Mouse (Mus musculus) kidney, postnatal 25 days (tissue): Measurements from ENCODE around the gene Stk24.
"Not testable (repeated sequence)": the region's sequence is repeated elsewhere in the genome, so short reads cannot be mapped to it uniquely, and the experiment has no call there.

Experiments used
- DNase-seq, 2 experiments: peaks; one replicate each; pipeline ENCODE4 v3.0.0; 2021; ENCODE audit warnings: mixed read lengths in 2 of 2

Gene Stk24

DNA sequence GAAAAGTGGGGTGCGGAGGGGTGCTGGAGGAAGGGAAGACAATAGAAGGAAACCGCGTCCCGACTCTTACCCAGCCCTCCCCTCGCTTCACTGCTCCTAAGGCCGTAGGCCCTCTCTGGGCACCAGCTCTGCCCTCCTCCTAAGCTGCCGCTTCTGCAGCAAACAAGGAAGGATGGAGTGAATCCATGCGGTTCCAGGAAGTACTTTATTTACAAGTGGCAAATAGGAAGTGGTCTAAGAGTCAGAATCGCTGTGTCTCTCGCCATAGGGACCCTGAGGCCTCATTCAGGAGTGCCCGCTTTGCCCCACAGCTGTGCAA, at the start of gene Stk24:
Gene Stk24 (minus strand): TSS at position 185 of the 319 bp plus-strand sequence.
- DNase-seq = no peak

DNA sequence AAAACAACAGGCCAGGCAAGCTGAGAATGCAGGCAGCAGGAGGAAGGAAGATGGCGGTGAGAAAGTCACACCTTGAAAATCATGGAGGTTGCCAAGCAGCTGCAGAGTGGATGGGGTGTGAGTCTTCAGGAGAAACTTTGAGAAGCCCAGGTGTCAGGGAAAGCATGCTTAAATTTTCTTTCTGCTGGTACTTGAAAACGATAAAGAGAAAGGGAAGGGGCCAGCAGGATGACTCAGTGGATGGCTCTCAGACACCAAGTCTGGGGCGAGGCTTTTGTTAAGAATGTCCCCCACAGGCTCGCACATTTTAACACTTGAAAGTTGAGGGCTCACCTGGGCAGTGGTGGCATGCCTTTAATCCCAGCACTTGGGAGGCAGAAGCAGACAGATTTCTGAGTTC, 48.3 kb upstream of the Stk24 start:
- DNase-seq = no peak

DNA sequence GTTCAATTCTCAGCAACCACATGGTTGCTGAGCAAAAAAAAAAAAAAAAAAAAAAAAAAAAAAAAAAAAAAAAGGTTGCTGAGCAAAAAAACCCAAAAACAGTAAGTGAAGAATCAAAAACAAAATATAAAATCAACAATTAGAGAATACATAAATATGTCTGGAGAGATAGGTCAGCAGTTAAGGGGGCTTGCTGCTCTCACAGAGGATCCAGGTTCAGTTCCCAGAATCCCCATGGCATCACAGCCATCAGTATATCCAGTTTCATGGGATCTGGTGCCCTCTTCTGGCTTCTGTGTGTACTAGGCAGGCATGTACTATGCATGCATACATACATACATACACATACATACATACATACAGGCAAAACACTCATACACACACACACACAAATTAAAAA, 46.9 kb upstream of the Stk24 start:
- peak in 1 of 2 experiments; percentile 28 for DNase-seq

DNA sequence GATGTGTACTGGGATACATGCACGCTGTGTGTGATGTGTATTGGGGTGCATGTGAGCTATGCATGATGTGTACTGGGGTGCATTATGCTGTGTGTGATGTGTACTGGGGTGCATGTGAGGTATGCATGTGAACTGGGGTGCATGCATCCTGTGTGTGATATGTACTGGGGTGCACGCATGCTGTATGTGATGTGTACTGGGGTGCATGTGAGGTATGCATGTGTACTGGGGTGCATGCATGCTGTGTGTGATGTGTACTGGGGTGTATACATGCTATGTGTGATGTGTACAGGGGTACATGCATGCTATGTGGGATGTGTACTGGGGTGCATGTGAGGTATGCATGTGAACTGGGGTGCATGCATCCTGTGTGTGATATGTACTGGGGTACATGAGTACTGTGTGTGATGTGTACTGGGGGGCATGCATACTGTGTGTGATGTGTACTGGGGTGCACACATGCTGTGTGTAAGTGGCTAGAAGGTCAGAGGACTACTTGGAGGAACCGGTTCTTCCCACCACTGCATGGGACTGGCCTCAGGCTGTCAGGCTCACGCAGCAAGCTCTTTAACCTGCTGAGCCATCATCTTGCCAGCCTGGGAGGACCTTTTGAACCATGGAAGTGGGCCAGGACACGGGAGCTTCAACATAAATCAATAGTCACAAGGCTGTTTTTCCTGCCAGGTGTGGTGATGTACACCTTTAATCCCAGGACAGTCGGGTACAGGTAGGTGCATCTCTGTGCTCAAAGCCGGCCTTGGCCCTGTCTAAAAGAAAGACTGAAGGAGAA, 45.4 kb upstream of the Stk24 start:
- peak; percentile 73 to 82 for DNase-seq

DNA sequence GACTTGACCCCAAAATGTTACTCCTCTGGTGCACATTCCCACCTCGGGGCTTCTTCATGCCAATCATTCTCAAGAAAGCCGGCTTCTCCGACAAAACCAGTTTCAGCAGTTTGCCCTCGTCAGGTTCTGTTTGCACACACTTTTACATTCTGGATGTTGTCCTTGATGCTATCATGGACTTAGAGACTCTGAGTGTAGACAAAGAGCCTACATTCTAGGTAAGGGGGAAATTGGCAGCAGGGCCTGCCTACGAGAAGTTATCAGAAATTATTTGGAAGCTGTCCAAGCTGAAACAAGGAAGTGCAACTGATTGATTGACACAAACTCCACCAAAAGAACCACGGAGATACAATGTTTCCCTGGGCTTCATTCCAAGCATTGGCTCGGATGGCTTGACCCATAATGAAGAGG, 43.5 kb upstream of the Stk24 start:
- peak in 1 of 2 experiments; percentile 4 for DNase-seq

DNA sequence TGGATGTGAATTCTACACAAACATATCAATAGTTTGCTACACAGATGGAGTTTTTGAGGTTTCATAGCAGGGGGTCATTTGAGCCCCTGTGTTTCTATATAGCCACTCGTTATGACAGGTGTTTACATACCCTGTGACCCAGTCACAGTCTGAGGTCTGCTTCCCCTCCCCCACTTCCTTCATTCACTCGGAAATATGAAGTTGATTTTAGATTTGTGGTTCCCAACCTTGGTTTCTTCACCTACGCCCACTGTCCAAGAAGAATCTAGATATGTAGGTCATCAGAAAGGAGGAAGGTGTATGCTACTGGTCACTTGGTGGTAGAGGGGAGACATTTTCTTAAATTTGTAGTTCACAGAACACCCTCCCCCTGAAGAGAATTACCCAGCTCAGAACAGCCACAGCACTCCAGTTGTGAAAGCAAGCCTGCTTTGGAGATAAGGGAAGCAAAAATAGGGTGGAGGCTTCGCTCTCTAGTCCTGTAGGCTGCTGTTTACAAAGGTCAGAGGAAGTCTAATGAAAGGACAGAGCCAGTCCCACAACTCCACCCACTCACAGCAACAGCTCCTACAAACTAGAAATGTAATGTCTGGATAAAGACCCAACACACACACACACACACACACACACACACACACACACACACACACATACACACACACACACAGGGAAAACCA, 43.0 kb upstream of the Stk24 start:
- DNase-seq = peak; percentile 6 to 46

DNA sequence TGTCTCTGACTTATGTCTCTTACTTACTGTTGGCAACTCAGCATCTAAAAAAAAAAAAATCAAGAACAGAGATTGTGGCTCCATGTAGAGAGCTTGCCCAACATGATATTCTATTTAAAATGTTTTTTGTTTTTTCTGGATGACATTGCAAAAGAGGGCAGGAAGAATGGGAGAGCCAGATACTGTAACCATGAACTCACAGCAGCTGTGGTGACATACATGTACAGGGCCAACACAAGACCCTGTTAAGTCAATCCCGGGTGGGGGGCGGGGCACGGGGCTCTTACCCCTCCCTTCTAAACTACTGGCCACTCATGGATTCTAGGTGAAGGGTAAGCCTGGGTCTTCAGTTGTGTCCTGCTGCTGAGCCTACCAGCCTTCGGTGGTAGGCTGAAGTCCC, 42.2 kb upstream of the Stk24 start:
- DNase-seq = no peak

DNA sequence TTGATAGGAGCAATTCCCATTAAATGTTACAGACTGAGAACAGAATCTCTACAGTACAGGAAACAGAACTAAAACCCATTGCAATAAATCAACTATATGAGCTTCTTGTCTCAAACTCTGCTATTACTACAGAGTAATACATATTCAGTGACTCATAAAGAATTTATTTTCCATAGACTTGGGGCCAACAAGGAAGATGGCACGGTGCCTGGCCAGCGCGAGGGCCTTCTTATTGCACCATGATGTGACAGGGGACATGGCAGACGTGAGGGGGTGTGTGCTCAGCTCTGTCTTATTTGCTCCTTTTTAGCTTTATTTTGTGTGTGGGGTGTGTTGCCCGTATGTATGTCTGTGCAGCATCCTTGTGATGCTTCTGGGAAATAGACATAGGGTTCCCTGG, 37.8 kb upstream of the Stk24 start:
- DNase-seq = peak in 1 of 2 experiments; percentile 8

DNA sequence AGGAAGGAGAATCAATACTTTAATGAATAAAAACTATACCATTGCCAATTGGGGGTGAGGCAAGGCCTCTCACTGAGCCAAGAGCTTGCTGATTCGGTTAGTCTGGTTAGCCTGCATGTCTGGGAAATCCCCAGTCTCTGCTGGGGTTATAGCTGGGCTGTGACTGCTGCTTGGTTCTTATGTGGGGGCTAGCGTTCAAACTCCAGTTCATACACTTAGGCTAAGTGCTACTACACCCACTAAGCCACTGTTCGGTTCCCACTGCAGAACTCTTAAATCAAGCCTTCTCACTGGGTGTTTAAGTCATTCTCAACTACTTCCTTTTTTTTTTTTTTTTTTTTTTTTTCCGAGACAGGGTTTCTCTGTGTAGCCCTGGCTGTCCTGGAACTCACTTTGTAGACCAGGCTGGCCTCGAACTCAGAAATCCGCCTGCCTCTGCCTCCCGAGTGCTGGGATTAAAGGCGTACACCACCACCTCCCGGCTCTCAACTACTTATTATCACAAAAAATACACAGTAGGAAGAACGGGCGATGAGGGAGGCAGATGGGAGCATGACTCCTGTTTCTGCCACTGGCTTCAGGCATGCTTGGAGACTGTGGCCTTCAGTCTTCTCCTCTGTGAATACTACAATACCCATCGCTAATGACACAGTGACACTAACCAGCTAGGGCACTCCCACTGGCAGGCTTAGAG, 37.0 kb upstream of the Stk24 start:
- DNase-seq = no peak

DNA sequence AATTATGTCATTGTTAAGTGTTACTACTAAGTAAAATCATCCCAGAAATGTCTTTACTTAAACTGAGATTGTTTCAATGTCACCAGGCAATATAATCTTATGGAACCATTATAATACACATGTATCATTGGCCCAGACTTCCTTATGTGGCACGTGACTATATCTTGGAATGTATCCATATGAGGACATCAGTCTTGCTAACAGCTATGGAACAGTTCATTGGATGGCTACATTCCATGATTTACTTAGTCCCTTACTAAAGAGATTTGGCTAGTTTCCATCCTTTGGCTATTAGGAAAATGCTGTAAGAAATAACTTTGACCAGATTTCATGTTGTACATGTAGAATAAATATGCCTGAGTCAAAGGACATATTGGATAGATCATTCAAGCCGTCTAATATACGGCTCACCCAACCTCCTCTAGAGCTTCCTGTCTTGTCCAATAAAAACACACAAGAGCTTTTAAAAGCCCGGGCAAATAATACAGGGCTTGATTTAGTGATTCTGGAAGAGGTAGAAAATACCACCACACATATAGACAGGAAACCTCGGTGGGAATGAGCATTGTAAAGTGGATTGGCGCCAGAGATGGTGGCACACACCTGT, 34.9 kb upstream of the Stk24 start:
- DNase-seq = no peak

DNA sequence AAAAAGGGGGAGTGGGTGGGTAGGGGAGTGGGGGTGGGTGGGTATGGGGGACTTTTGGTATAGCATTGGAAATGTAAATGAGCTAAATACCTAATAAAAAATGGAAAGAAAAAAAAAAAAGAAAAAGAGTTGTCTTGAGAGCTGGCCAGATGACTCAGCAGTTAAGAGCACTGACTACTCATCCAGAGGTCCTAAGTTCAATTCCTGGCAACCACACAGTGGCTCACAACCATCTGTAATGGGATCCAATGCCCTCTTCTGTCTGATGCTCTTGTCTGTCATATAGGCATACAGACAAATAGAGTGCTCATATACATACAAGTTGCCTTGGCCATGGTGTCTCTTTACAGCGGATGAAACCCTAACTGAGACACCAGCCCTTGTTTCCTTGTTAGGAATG, 33.9 kb upstream of the Stk24 start:
- not testable (repeated sequence) for DNase-seq

DNA sequence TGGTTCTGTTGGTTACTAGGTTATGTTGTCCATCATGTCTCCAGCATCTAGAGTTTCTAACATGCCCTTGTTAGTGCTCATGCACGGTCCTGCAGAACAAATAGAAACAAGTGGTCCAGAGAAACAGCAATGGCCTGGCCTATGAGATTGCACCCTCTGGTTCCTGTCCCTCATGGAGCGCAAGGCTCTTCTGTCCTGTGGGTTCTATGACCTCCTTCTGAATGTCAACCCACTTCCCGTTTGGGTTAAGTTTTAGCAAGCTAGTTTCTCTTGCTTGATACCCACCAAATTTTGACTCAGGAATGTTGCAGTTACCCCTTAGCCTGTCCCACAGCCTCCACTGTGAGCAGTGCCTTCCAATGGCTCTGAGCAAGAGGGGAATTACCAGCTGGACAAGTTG, 29.1 kb upstream of the Stk24 start:
- no peak for DNase-seq

DNA sequence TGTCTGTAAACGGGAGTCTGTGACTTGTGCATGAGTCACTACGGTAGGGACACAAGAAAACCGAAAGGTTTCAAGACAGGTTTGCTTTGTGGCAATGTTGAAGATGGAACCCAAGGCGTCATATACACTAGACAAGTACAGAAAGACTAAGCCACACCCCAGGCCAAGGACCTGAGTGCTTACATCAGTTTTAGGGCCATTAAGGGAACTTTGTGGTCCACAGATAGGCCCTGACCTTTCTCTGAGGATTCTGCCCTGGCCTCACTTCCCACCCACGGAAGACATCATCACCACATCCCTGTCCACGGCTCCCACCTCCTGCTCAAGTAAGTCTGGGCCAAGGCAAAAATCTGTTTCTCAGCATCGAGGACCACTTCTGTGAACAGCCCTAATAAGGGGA, 27.1 kb upstream of the Stk24 start:
- DNase-seq = no peak

DNA sequence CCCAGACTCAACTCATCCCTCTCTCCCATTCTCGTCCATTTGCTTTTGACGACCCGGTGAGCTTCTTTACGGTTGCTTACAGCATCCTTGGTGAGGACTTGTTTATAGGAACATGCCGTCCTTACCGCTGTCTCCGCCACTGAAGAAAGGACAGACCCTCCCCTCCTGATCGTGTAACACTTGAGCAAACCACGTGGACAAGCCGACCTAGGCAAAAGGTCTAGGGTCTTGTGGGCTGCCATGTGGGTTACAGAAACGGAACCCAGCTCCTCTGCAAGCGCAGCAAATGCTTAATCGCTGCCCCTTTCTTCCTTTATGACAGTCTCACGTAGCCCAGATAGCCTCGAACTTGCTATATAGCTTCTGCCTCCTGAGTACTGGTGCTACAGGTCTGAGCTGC, 25.7 kb upstream of the Stk24 start:
- no peak for DNase-seq

DNA sequence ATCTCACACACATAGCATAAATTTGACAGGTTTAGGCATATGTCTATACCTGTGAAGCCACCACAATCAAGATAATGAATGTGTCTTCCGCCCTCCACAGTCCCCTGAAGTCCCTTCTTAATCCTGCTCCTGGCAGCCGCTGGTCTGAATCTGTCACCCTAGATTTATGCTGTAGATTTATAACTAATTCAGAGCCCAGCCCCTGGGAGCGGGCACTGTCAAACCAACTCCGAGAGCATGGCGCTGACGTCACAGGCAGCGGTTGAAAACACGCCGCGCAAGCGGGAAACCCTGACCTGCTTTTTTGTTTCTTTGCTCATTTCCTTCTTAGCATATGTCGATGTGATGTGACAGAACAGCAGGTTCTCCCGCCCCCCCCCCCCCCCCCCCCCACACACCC, 25.3 kb upstream of the Stk24 start:
- peak; percentile 14 to 42 for DNase-seq

DNA sequence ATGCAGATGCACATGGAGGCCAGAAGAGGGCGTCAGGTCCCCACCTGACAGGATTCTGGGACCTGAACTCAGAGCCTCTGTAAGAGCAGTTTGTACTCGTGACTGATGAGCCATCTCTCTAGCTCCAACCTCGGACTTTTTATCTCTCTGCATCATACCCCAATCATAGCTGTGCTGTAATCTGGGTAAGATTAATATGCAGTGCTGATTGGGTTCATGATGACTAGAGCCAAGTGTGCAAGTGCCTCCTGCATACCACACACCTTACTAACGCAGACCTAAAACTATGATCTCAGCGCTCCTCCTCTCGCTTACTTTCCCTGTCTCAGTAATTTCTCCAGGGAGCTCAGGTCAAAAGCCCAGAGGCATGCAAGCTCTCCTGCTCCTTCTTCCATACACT, 19.9 kb upstream of the Stk24 start:
- no peak for DNase-seq

DNA sequence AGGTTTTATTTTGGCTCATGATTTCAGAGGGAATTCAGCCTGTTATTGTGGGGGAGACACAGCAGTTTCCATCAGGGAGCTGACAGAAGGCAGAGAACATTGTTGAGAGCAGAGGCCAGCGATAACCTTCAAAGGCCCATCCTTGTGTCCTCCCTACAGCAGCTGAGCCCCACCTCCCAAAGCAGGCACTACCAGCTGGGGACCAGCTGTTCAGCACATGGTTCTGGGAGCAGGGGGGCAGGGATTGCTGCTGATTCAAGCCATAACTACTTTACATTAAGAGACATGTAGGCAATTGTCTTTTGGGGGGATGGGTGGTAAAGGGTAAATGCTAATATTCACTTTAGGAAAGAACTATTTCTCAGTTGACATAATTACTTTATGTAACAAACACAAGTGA, 17.7 kb upstream of the Stk24 start:
- no peak for DNase-seq

DNA sequence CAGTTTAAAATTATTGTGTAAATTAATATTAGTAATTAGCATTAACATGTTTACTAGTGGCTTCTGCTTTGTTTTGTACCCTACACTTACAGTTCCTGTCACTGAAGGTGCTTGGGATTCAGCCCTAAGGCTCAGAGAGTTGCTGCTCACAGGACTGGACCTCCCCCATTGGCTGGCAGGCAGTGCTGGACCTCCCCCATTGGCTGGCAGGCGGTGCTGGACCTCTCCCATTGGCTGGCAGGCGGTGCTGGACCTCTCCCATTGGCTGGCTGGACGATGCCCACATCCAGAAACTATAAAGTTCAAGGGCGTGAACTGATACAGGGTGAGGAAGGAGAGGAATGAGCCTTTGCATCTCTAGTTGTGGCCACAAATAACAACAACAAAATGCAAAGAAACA, 15.3 kb upstream of the Stk24 start:
- no peak for DNase-seq

DNA sequence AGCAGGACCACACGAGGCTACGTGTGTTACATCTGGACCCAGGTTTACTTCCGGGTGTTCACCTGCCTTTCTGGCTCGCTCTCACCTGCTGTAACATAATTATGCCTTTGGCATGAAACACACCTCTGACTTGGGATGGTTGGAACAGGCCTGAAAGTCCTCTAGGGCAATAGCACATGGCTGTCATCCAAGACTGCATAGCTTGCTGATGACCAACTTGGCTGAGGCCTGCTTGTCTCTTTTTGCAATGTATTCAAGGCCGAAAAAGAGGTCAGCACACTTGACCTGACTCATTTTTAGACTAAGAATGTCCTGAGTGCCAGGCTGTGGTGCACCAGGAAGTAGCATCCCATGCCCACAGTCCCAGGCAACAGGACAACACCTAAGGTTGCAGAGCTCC, 12.1 kb upstream of the Stk24 start:
- DNase-seq = peak; percentile 83 to 87

DNA sequence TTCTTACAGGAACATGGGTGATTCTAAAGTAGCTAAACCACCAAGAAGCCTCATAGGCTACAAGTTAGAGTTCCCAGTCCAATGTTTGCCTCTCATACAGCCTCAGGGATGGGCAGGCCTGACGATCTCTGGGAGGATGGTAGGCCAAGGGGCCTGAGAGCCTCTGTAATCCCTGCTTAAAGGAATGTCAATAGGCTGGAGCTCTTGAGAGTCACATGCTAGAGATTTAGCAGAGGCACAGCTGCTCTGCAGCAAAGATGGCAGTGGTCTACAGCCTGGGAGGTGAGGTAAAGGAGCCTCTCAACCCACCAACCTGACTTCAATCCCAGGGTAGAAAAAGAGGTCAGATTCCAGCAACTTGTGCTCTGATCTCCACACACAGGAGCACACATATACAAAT, 7.9 kb upstream of the Stk24 start:
- no peak for DNase-seq

DNA sequence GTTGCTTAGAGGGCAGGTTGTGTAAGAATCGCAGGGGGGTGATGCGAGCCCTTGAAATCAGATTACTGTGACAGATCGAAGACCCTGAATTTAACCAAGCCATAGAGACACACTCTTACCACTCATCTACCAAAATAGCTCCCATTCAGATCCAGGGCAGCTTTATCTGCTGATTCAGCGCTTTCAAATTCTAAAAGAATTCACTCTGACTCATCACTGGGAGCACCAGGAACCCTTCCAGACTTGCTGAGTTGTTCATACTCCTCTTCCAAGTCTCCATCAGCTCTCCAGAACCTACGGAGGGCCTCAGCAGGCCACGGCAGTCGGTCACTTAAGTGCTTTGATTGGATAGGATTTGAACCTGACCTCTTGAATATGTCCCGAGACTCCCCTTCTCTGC, 5.6 kb upstream of the Stk24 start:
- no peak for DNase-seq

DNA sequence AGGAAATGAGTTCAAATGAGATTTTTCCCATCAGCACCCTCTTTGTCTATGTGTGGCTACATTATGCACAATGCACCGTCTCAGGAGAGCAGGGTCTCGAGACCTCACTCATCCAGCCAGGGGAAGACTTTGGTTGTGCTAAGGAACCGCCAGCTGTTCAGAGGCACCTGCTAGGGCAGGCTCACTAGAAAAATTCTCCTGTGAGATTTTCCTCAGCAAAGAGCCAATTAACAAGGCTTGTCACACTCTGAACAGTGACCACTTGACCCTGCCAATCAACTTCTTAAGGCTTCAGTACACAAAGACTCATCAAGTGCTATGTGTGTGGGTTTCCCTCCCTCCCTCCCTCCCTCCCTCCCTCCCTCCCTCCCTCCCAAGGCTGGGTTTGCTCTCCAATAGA, 4.0 kb upstream of the Stk24 start:
- DNase-seq = no peak

DNA sequence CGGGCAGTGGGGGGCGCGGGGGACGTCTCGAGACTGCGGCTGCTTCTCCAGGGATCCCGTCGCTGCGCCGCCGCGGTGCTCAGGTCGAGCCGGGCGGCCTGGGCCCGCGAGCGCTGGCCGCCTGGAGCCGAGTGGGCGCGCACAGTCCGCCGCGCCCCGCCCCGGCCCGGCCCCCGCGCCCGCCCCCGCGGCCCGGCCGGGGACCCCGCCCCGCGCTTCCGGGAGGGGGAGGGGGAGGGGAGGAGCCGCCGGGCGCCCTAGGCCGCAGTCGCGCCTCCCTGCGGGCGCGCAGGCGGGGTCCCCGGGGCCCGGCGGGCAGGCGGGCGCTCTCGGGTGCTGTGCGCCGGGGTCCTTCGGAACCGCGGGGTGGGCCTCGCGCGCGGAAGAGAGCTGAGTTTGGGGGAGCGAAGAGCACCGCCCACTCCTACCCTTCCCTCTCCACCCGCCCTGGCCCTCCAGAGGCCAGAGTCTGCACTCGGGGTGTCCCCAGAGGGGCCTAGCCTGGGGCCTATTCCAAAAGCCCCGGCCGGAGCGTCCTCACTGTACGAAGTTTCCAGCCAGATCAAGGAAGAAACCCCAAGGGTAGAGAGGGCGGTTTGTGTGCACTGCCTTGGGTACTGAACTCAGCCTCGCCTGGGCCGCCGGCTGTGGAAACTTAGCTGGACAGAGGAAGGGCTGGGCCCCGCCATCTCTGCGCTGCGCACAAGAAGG, 540 bp downstream of the Stk24 start:
- peak; percentile 77 to 92 for DNase-seq
